8 mouse cellular contexts compared by ENCODE assay signal in the genomic region with DNA sequence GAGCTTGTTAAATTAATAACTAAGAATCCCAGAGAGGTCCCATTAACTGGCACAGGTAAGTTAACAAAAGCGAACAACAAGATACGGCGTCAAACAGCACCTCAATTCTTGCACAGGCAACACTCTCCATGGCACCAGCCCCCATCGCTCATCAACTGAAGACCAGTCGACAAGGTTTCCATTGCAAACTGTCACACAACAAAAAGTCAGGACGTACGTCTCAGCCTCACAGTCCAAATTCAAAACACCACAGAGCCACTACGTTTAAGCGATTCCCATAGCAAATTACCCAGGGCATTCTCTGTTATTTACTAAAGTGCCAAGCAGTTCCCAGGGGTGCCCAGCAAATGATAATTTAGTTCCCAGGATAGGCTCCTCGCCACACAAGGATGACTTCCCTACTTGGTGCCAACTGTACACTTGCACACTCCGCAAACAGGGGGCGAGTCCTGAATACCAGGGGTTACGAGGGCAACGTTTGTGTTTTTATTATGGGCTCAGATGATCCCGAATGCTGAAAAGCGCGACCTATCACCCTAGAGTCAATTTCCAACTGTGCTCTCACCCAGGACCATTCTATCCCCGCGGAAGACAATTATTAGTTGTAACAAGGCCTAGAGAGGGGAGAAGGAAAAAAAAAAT. TPM values are rescaled to one million over a fixed set of nuclear protein-coding genes. Genes with fewer than 3 reads are reported as not detected.
DNase-seq lines count a peak whose midpoint lies in the region; ATAC-seq and TF ChIP-seq lines count a peak whose summit lies in the region.

No protein-coding gene starts in this region.

- H3K27ac ChIP-seq in heart, adult 2 months = peak overlapping the region; percentile 99
- H3K27ac ChIP-seq in kidney, adult 2 months (ENCODE audit: insufficient read depth, low read depth, low read length) = peak overlapping the region; percentile 91
- H3K27ac ChIP-seq in stomach, embryonic 16.5 days (ENCODE audit: low read length) = peak overlapping the region; percentile 98

- peak; percentile 26 for DNase-seq in 416B (ENCODE audit: low read depth)
- peak; percentile 18 to 22 for DNase-seq in B cell, adult 2 months
- peak; percentile 18 for DNase-seq in cerebellum, adult 8-10 months
- DNase-seq in heart, adult 2 months = peak; percentile 33 to 55
- peak; percentile 67 for DNase-seq in kidney, adult 2 months
- peak; percentile 11 for DNase-seq in lung, postnatal 10 days
- no peak for DNase-seq in layer of hippocampus, adult 9-11 months

- 0 out of 2 replicates have a peak, but pooled peaks have one; percentile 3 for TF ChIP-seq CTCF in heart, adult 2 months (IDR thresholded peaks at IDR 0.05)
- 0 out of 2 replicates have a peak, but pooled peaks have one; percentile 1 for TF ChIP-seq CTCF in kidney, adult 2 months (conservative IDR thresholded peaks at IDR 0.05; ENCODE audit: insufficient read depth, insufficient read length, low read depth, low read length)

- ATAC-seq in stomach, embryonic 16.5 days (ENCODE audit: insufficient read depth, low FRiP score) = no peak

- no peak for TF ChIP-seq EP300 in heart, adult 2 months (IDR thresholded peaks at IDR 0.05; ENCODE audit: insufficient read depth, low read depth, low read length)

- TF ChIP-seq POLR2A in heart, adult 2 months (IDR thresholded peaks at IDR 0.05; ENCODE audit: insufficient read depth, low read depth, low read length) = no peak
- TF ChIP-seq POLR2A in kidney, adult 2 months (IDR thresholded peaks at IDR 0.05; ENCODE audit: low read depth, low read length) = no peak

- H3K4me2 ChIP-seq in stomach, embryonic 16.5 days (ENCODE audit: low read depth, low read length) = peak overlapping the region; percentile 93

- H3K9me3 ChIP-seq in stomach, embryonic 16.5 days (replicated peaks; ENCODE audit: control insufficient read depth, low read length) = no peaks in the 10 kb centered on the region

- no peaks in the 10 kb centered on the region for H3K27me3 ChIP-seq in heart, adult 2 months (ENCODE audit: control insufficient read depth, insufficient read depth, low read length)
- no peaks in the 10 kb centered on the region for H3K27me3 ChIP-seq in kidney, adult 2 months (replicated peaks; ENCODE audit: control insufficient read depth, insufficient read depth, low read length)
- no peaks in the 10 kb centered on the region for H3K27me3 ChIP-seq in stomach, embryonic 16.5 days (ENCODE audit: control insufficient read depth, insufficient read depth, low read length)

- 2% methylated on average over 19 of the region's 19 CpGs for WGBS in heart, adult 2 months
- WGBS in kidney, adult 2 months = 3% methylated on average over 19 of the region's 19 CpGs
- 2% methylated on average over 19 of the region's 19 CpGs for WGBS in stomach, embryonic 16.5 days

- H3K4me3 ChIP-seq in heart, adult 2 months = peak overlapping the region; percentile 69
- peak overlapping the region; percentile 84 for H3K4me3 ChIP-seq in kidney, adult 2 months (ENCODE audit: insufficient read depth, low read depth, low read length)
- peak overlapping the region; percentile 88 for H3K4me3 ChIP-seq in stomach, embryonic 16.5 days (replicated peaks; ENCODE audit: low read length)

- peak overlapping the region; percentile 100 for H3K9ac ChIP-seq in heart, adult 2 months (ENCODE audit: low read depth, low read length)
- H3K9ac ChIP-seq in stomach, embryonic 16.5 days (ENCODE audit: low read length) = peak overlapping the region; percentile 98

- peaks cover 8% of the 10 kb centered on the region for H3K79me2 ChIP-seq in heart, adult 2 months (replicated peaks; ENCODE audit: control insufficient read depth, insufficient read depth, low read length)

- peaks cover 5% of the 10 kb centered on the region for H3K4me1 ChIP-seq in heart, adult 2 months (ENCODE audit: control insufficient read depth, insufficient read depth, low read length)
- peaks cover 13% of the 10 kb centered on the region for H3K4me1 ChIP-seq in kidney, adult 2 months (ENCODE audit: control insufficient read depth, insufficient read depth, low read length)
- H3K4me1 ChIP-seq in stomach, embryonic 16.5 days (ENCODE audit: control insufficient read depth, insufficient read depth, low read length) = peaks cover 10% of the 10 kb centered on the region

- intact Hi-C loops in heart, adult 2 months (cut with DNase I) = loop anchor here (5.0 kb wide), 4 partner anchors 38 to 267 kb away; a partner anchor contains a TSS

- H3K36me3 ChIP-seq in heart, adult 2 months (ENCODE audit: control insufficient read depth, insufficient read depth, low read length) = peaks cover 2% of the 10 kb centered on the region; the same call in 1 of the 2 replicates
- H3K36me3 ChIP-seq in kidney, adult 2 months (ENCODE audit: control insufficient read depth, insufficient read depth, low read length) = no peaks in the 10 kb centered on the region
- H3K36me3 ChIP-seq in stomach, embryonic 16.5 days (ENCODE audit: control insufficient read depth, insufficient read depth, low read length) = no peaks in the 10 kb centered on the region

RNA-seq across cellular contexts. Expression of a gene that starts 1.0 kb away (rescaled TPM):
- 10 to 100 TPM; 48.7 to 50.0 TPM for total RNA-seq in heart, adult 2 months (2021)
- polyA plus RNA-seq in heart, adult 2 months (2012; rRNA removed) = 16.5 and 30.6 TPM in 2 replicates
- 39.6 and 46.0 TPM in 2 replicates for polyA plus RNA-seq in kidney, adult 2 months (2012; rRNA removed)
- polyA plus RNA-seq in stomach, embryonic 16.5 days (2015; fragmentation: Nextera tagmentation; extraction: Ambion mirVana) = 16.8 and 17.4 TPM in 2 replicates
